Mouse (Mus musculus): ENCODE data around the gene Cmya5. TPM values are rescaled to one million over a fixed set of nuclear protein-coding genes. Genes with fewer than 3 reads are reported as not detected.

Cmya5 gene
- polyA plus RNA-seq, 1 experiment from 2014 or later: 0.39 TPM

GRCm38 (mm10) chr13:93080859-93081258, 63.7 kb downstream of the Cmya5 start:
- H3K4me1 ChIP-seq (ENCODE audit: control insufficient read depth, insufficient read depth, low read length): no peaks in the 10 kb centered on the region
- no peak overlapping the region for H3K9ac ChIP-seq (replicated peaks; ENCODE audit: low read depth, low read length)
- no peaks in the 10 kb centered on the region for H3K27me3 ChIP-seq (ENCODE audit: control insufficient read depth, insufficient read depth, low read length)
- WGBS: 89% methylated on average over 2 of the region's 2 CpGs
- H3K36me3 ChIP-seq (ENCODE audit: control insufficient read depth, insufficient read depth, low read length): no peaks in the 10 kb centered on the region
- no peak overlapping the region for H3K27ac ChIP-seq (ENCODE audit: low read depth, low read length)
- H3K4me3 ChIP-seq (ENCODE audit: low read depth, low read length): no peak overlapping the region
- no peaks in the 10 kb centered on the region for H3K9me3 ChIP-seq (ENCODE audit: control insufficient read depth, low read length)
- no peak for ATAC-seq (ENCODE audit: low read depth)
- H3K4me2 ChIP-seq (ENCODE audit: low read depth, low read length): no peak overlapping the region

GRCm38 (mm10) chr13:93074147-93074641, 70.3 kb downstream of the Cmya5 start:
- peak overlapping the region; percentile 55 for H3K27ac ChIP-seq (ENCODE audit: low read depth, low read length)
- 0 out of 2 replicates have a peak overlapping the region, but pooled peaks have one; percentile 21 for H3K9ac ChIP-seq (replicated peaks; ENCODE audit: low read depth, low read length)
- peak; percentile 45; the same call in 1 of the 2 replicates for ATAC-seq (ENCODE audit: low read depth)
- H3K36me3 ChIP-seq (ENCODE audit: control insufficient read depth, insufficient read depth, low read length): no peaks in the 10 kb centered on the region
- 44% methylated on average over 17 of the region's 17 CpGs for WGBS
- no peaks in the 10 kb centered on the region for H3K27me3 ChIP-seq (ENCODE audit: control insufficient read depth, insufficient read depth, low read length)
- no peaks in the 10 kb centered on the region for H3K9me3 ChIP-seq (ENCODE audit: control insufficient read depth, low read length)
- peak overlapping the region; percentile 25 for H3K4me2 ChIP-seq (ENCODE audit: low read depth, low read length)
- no peak overlapping the region for H3K4me3 ChIP-seq (ENCODE audit: low read depth, low read length)
- H3K4me1 ChIP-seq (ENCODE audit: control insufficient read depth, insufficient read depth, low read length): peaks cover 18% of the 10 kb centered on the region

GRCm38 (mm10) chr13:93073595-93073994, 70.9 kb downstream of the Cmya5 start:
- H3K4me2 ChIP-seq (ENCODE audit: low read depth, low read length): peak overlapping the region; percentile 26
- H3K27me3 ChIP-seq (ENCODE audit: control insufficient read depth, insufficient read depth, low read length): no peaks in the 10 kb centered on the region
- 0 out of 2 replicates have a peak overlapping the region, but pooled peaks have one; percentile 21 for H3K9ac ChIP-seq (replicated peaks; ENCODE audit: low read depth, low read length)
- H3K36me3 ChIP-seq (ENCODE audit: control insufficient read depth, insufficient read depth, low read length): no peaks in the 10 kb centered on the region
- H3K9me3 ChIP-seq (ENCODE audit: control insufficient read depth, low read length): no peaks in the 10 kb centered on the region
- H3K4me1 ChIP-seq (ENCODE audit: control insufficient read depth, insufficient read depth, low read length): peaks cover 18% of the 10 kb centered on the region
- WGBS: 28% methylated on average over 2 of the region's 2 CpGs
- H3K27ac ChIP-seq (ENCODE audit: low read depth, low read length): no peak overlapping the region
- peak; percentile 52; the same call in 1 of the 2 replicates for ATAC-seq (ENCODE audit: low read depth)
- H3K4me3 ChIP-seq (ENCODE audit: low read depth, low read length): no peak overlapping the region

- H3K27ac ChIP-seq (ENCODE audit: low read depth, low read length): peak overlapping the region; percentile 66
- no peaks in the 10 kb centered on the region for H3K36me3 ChIP-seq (ENCODE audit: control insufficient read depth, insufficient read depth, low read length)
- peaks cover 18% of the 10 kb centered on the region for H3K4me1 ChIP-seq (ENCODE audit: control insufficient read depth, insufficient read depth, low read length)
- no peaks in the 10 kb centered on the region for H3K9me3 ChIP-seq (ENCODE audit: control insufficient read depth, low read length)
- WGBS: 6% methylated on average over 15 of the region's 15 CpGs
- ATAC-seq (ENCODE audit: low read depth): peak; percentile 61
- H3K27me3 ChIP-seq (ENCODE audit: control insufficient read depth, insufficient read depth, low read length): no peaks in the 10 kb centered on the region
- H3K4me3 ChIP-seq (ENCODE audit: low read depth, low read length): no peak overlapping the region
- H3K9ac ChIP-seq (replicated peaks; ENCODE audit: low read depth, low read length): 0 out of 2 replicates have a peak overlapping the region, but pooled peaks have one; percentile 21
- peak overlapping the region; percentile 26 for H3K4me2 ChIP-seq (ENCODE audit: low read depth, low read length)
Observed at GRCm38 (mm10) chr13:93072871-93073411, 71.6 kb downstream of the Cmya5 start.

GRCm38 (mm10) chr13:93070406-93070805, 74.1 kb downstream of the Cmya5 start:
- H3K27ac ChIP-seq (ENCODE audit: low read depth, low read length): no peak overlapping the region
- H3K9me3 ChIP-seq (ENCODE audit: control insufficient read depth, low read length): no peaks in the 10 kb centered on the region
- H3K27me3 ChIP-seq (ENCODE audit: control insufficient read depth, insufficient read depth, low read length): no peaks in the 10 kb centered on the region
- 20% methylated on average over 8 of the region's 8 CpGs for WGBS
- H3K9ac ChIP-seq (replicated peaks; ENCODE audit: low read depth, low read length): no peak overlapping the region
- peaks cover 18% of the 10 kb centered on the region for H3K4me1 ChIP-seq (ENCODE audit: control insufficient read depth, insufficient read depth, low read length)
- no peak overlapping the region for H3K4me2 ChIP-seq (ENCODE audit: low read depth, low read length)
- H3K36me3 ChIP-seq (ENCODE audit: control insufficient read depth, insufficient read depth, low read length): no peaks in the 10 kb centered on the region
- H3K4me3 ChIP-seq (ENCODE audit: low read depth, low read length): no peak overlapping the region
- ATAC-seq (ENCODE audit: low read depth): no peak

- whole genome bisulfite sequencing: 70% methylated on average over 4 of the region's 4 CpGs
Observed at GRCm38 (mm10) chr13:93069481-93069880, 75.0 kb downstream of the Cmya5 start.

GRCm38 (mm10) chr13:93068353-93068752, 76.2 kb downstream of the Cmya5 start:
- Histone ChIP-seq H3K9me3 (ENCODE audit: control insufficient read depth, low read length) (no peaks in the 10 kb centered on the region), H3K9ac (replicated peaks; ENCODE audit: low read depth, low read length) (no peak overlapping the region), H3K4me1 (ENCODE audit: control insufficient read depth, insufficient read depth, low read length) (peaks cover 8% of the 10 kb centered on the region), H3K27me3 (ENCODE audit: control insufficient read depth, insufficient read depth, low read length) (no peaks in the 10 kb centered on the region), H3K27ac (ENCODE audit: low read depth, low read length) (no peak overlapping the region), H3K4me2 (ENCODE audit: low read depth, low read length) (no peak overlapping the region), H3K4me3 (ENCODE audit: low read depth, low read length) (no peak overlapping the region), H3K36me3 (ENCODE audit: control insufficient read depth, insufficient read depth, low read length) (no peaks in the 10 kb centered on the region)
- no peak for ATAC-seq (ENCODE audit: low read depth)
- 95% methylated on average over 6 of the region's 6 CpGs for WGBS

More at GRCm38 (mm10) chr13:93069481-93069880, 75.0 kb downstream of the Cmya5 start:
- no peak overlapping the region for H3K4me2 ChIP-seq (ENCODE audit: low read depth, low read length)
- H3K36me3 ChIP-seq (ENCODE audit: control insufficient read depth, insufficient read depth, low read length): no peaks in the 10 kb centered on the region
- no peak for ATAC-seq (ENCODE audit: low read depth)
- H3K9ac ChIP-seq (replicated peaks; ENCODE audit: low read depth, low read length): no peak overlapping the region
- no peaks in the 10 kb centered on the region for H3K27me3 ChIP-seq (ENCODE audit: control insufficient read depth, insufficient read depth, low read length)
- H3K9me3 ChIP-seq (ENCODE audit: control insufficient read depth, low read length): no peaks in the 10 kb centered on the region
- H3K4me1 ChIP-seq (ENCODE audit: control insufficient read depth, insufficient read depth, low read length): peaks cover 18% of the 10 kb centered on the region
- H3K27ac ChIP-seq (ENCODE audit: low read depth, low read length): no peak overlapping the region
- H3K4me3 ChIP-seq (ENCODE audit: low read depth, low read length): no peak overlapping the region

GRCm38 (mm10) chr13:93062860-93063636, 81.5 kb downstream of the Cmya5 start:
- peak; percentile 89 for ATAC-seq (ENCODE audit: low read depth)
- Histone ChIP-seq H3K27me3 (ENCODE audit: control insufficient read depth, insufficient read depth, low read length) (no peaks in the 10 kb centered on the region), H3K4me2 (ENCODE audit: low read depth, low read length) (no peak overlapping the region), H3K4me3 (ENCODE audit: low read depth, low read length) (no peak overlapping the region), H3K27ac (ENCODE audit: low read depth, low read length) (no peak overlapping the region), H3K9me3 (ENCODE audit: control insufficient read depth, low read length) (no peaks in the 10 kb centered on the region), H3K9ac (replicated peaks; ENCODE audit: low read depth, low read length) (no peak overlapping the region), H3K36me3 (ENCODE audit: control insufficient read depth, insufficient read depth, low read length) (no peaks in the 10 kb centered on the region), H3K4me1 (ENCODE audit: control insufficient read depth, insufficient read depth, low read length) (peaks cover 2% of the 10 kb centered on the region; the same call in 1 of the 2 replicates)
- WGBS: 38% methylated on average over 13 of the region's 13 CpGs

- no peak overlapping the region for H3K9ac ChIP-seq (replicated peaks; ENCODE audit: low read depth, low read length)
- H3K27ac ChIP-seq (ENCODE audit: low read depth, low read length): no peak overlapping the region
- H3K36me3 ChIP-seq (ENCODE audit: control insufficient read depth, insufficient read depth, low read length): no peaks in the 10 kb centered on the region
- peaks cover 2% of the 10 kb centered on the region; the same call in 1 of the 2 replicates for H3K4me1 ChIP-seq (ENCODE audit: control insufficient read depth, insufficient read depth, low read length)
- no peaks in the 10 kb centered on the region for H3K27me3 ChIP-seq (ENCODE audit: control insufficient read depth, insufficient read depth, low read length)
- no peak overlapping the region for H3K4me3 ChIP-seq (ENCODE audit: low read depth, low read length)
- no peaks in the 10 kb centered on the region for H3K9me3 ChIP-seq (ENCODE audit: control insufficient read depth, low read length)
- ATAC-seq (ENCODE audit: low read depth): no peak
- 82% methylated on average over 4 of the region's 4 CpGs for WGBS
- no peak overlapping the region for H3K4me2 ChIP-seq (ENCODE audit: low read depth, low read length)
Observed at GRCm38 (mm10) chr13:93061311-93061710, 83.2 kb downstream of the Cmya5 start.
